Mouse (Mus musculus) hindbrain, embryonic 11.5 days (tissue): ENCODE results near the gene Zfyve28. TPM values are rescaled to one million over a fixed set of nuclear protein-coding genes. Genes with fewer than 3 reads are reported as not detected.

Experiments used
- ATAC-seq: fragments of 200-750 bp; cut with Nextera tagmentation; 2 replicates; pipeline ENCODE4 v1.8.0; 2017; ENCODE audit warnings: mild to moderate bottlenecking, moderate TSS enrichment, moderate library complexity; ENCODE audit not compliant: low FRiP score
- DNase-seq: peaks from one replicate; pipeline ENCODE4 v3.0.0-alpha.2; 2015; ENCODE audit warnings: low spot score
- H3K27ac ChIP-seq: fragments of 300-500 bp; sonication (generic); 2 replicates; pipeline ENCODE4 v1.5.1; 2014; ENCODE audit warnings: mild to moderate bottlenecking, low read depth, low read length
- H3K27me3 ChIP-seq: fragments of 300-500 bp; sonication (generic); 2 replicates; pipeline ENCODE4 v1.6.1; 2014; ENCODE audit warnings: mild to moderate bottlenecking, low read length, moderate library complexity, mixed read lengths; ENCODE audit not compliant: control insufficient read depth, insufficient read depth
- H3K36me3 ChIP-seq: fragments of 300-500 bp; sonication (generic); 2 replicates; pipeline ENCODE4 v1.6.1; 2014; ENCODE audit warnings: mild to moderate bottlenecking, low read length, moderate library complexity, mixed read lengths; ENCODE audit not compliant: control insufficient read depth, insufficient read depth
- H3K4me1 ChIP-seq: fragments of 300-500 bp; sonication (generic); replicated peaks from 2 replicates; pipeline ENCODE4 v1.6.1; 2014; ENCODE audit warnings: low read length, mixed read lengths; ENCODE audit not compliant: control insufficient read depth, insufficient read depth
- H3K4me2 ChIP-seq: fragments of 300-500 bp; sonication (generic); replicated peaks from 2 replicates; pipeline ENCODE4 v1.6.1; 2014; ENCODE audit warnings: mild to moderate bottlenecking, low read depth, low read length
- H3K4me3 ChIP-seq: fragments of 300-500 bp; sonication (generic); 2 replicates; pipeline ENCODE4 v1.5.1; 2014; ENCODE audit warnings: low read depth, low read length
- H3K9ac ChIP-seq: fragments of 300-500 bp; sonication (generic); 2 replicates; pipeline ENCODE4 v1.6.1; 2014; ENCODE audit warnings: low read depth, low read length
- H3K9me3 ChIP-seq: fragments of 300-500 bp; sonication (generic); 2 replicates; pipeline ENCODE4 v1.6.1; 2016; ENCODE audit warnings: low read length; ENCODE audit not compliant: control insufficient read depth
- WGBS: fragments of 180-500 bp; shearing (Covaris S2); extraction: QIAGEN DNeasy Blood & Tissue Kit; methylation state at CpG from one replicate; pipeline ENCODE4 v1.1.7; 2014; 5-methylcytosine and 5-hydroxymethylcytosine counted together
- polyA plus RNA-seq: library from polyadenylated mRNA; unstranded; fragments of >200 nt; fragmentation: Nextera tagmentation; extraction: Ambion mirVana; gene quantifications from 2 replicates; pipeline ENCODE4 v1.2.1, GENCODE M21; 2014

The Zfyve28 gene
- polyA plus RNA-seq, 1 experiment from 2014 or later = 0.96 TPM

GRCm38 (mm10) chr5:34279214-34279613 lies 9.0 kb downstream of the Zfyve28 start:
- no peak overlapping the region for H3K4me3 ChIP-seq
- no peak for DNase-seq
- no peak overlapping the region for H3K9ac ChIP-seq
- no peak overlapping the region for H3K4me2 ChIP-seq
- H3K27ac ChIP-seq = no peak overlapping the region
- ATAC-seq = no peak
- H3K36me3 ChIP-seq = no peaks in the 10 kb centered on the region
- no peaks in the 10 kb centered on the region for H3K9me3 ChIP-seq
- no peaks in the 10 kb centered on the region; the same call in 1 of the 2 replicates for H3K27me3 ChIP-seq
- WGBS = 92% methylated on average over 9 of the region's 9 CpGs
- H3K4me1 ChIP-seq = no peaks in the 10 kb centered on the region

- WGBS = 76% methylated on average over 4 of the region's 4 CpGs
- ATAC-seq = no peak
These were observed 10.2 kb downstream of the Zfyve28 start for GRCm38 (mm10) chr5:34278058-34278457.

GRCm38 (mm10) chr5:34276746-34277145 lies 11.5 kb downstream of the Zfyve28 start:
- no peak for ATAC-seq
- no peak overlapping the region for H3K4me3 ChIP-seq
- H3K27ac ChIP-seq = no peak overlapping the region
- no peaks in the 10 kb centered on the region for H3K4me1 ChIP-seq
- DNase-seq = no peak
- no peaks in the 10 kb centered on the region for H3K9me3 ChIP-seq
- WGBS = 85% methylated on average over 6 of the region's 6 CpGs
- H3K9ac ChIP-seq = no peak overlapping the region
- H3K36me3 ChIP-seq = no peaks in the 10 kb centered on the region
- H3K27me3 ChIP-seq = no peaks in the 10 kb centered on the region
- H3K4me2 ChIP-seq = no peak overlapping the region

More at GRCm38 (mm10) chr5:34278058-34278457, 10.2 kb downstream of the Zfyve28 start:
- Histone ChIP-seq H3K4me2 (no peak overlapping the region), H3K27me3 (no peaks in the 10 kb centered on the region; the same call in 1 of the 2 replicates), H3K36me3 (no peaks in the 10 kb centered on the region), H3K4me1 (no peaks in the 10 kb centered on the region), H3K27ac (no peak overlapping the region), H3K9me3 (no peaks in the 10 kb centered on the region), H3K4me3 (no peak overlapping the region), H3K9ac (no peak overlapping the region)
- no peak for DNase-seq

GRCm38 (mm10) chr5:34276191-34276590 lies 12.1 kb downstream of the Zfyve28 start:
- no peak overlapping the region for H3K4me3 ChIP-seq
- 91% methylated on average over 7 of the region's 7 CpGs for WGBS
- no peaks in the 10 kb centered on the region for H3K27me3 ChIP-seq
- no peaks in the 10 kb centered on the region for H3K9me3 ChIP-seq
- no peak for DNase-seq
- no peaks in the 10 kb centered on the region for H3K36me3 ChIP-seq
- H3K27ac ChIP-seq = no peak overlapping the region
- no peak for ATAC-seq
- H3K4me2 ChIP-seq = no peak overlapping the region
- no peaks in the 10 kb centered on the region for H3K4me1 ChIP-seq
- no peak overlapping the region for H3K9ac ChIP-seq

- no peaks in the 10 kb centered on the region for H3K27me3 ChIP-seq
- H3K27ac ChIP-seq = no peak overlapping the region
- no peak overlapping the region for H3K4me3 ChIP-seq
- no peaks in the 10 kb centered on the region for H3K4me1 ChIP-seq
- ATAC-seq = no peak
- H3K36me3 ChIP-seq = no peaks in the 10 kb centered on the region
- no peak for DNase-seq
- no peak overlapping the region for H3K4me2 ChIP-seq
- WGBS = 91% methylated on average over 10 of the region's 10 CpGs
- no peak overlapping the region for H3K9ac ChIP-seq
- no peaks in the 10 kb centered on the region for H3K9me3 ChIP-seq
These were observed 13.5 kb downstream of the Zfyve28 start for GRCm38 (mm10) chr5:34274676-34275293.

- WGBS = 84% methylated on average over 3 of the region's 3 CpGs
These were observed 14.0 kb downstream of the Zfyve28 start for GRCm38 (mm10) chr5:34274268-34274667.

GRCm38 (mm10) chr5:34273251-34273681 lies 15.0 kb downstream of the Zfyve28 start:
- H3K9ac ChIP-seq = no peak overlapping the region
- ATAC-seq = no peak
- WGBS = 76% methylated on average over 5 of the region's 5 CpGs

More at GRCm38 (mm10) chr5:34274268-34274667, 14.0 kb downstream of the Zfyve28 start:
- no peak overlapping the region for H3K9ac ChIP-seq
- no peak overlapping the region for H3K4me2 ChIP-seq
- no peak overlapping the region for H3K4me3 ChIP-seq
- ATAC-seq (no peak), DNase-seq (no peak)
- no peaks in the 10 kb centered on the region for H3K36me3 ChIP-seq
- no peaks in the 10 kb centered on the region for H3K27me3 ChIP-seq
- H3K4me1 ChIP-seq = no peaks in the 10 kb centered on the region
- H3K9me3 ChIP-seq = no peaks in the 10 kb centered on the region
- H3K27ac ChIP-seq = no peak overlapping the region

GRCm38 (mm10) chr5:34271743-34272142 lies 16.5 kb downstream of the Zfyve28 start:
- DNase-seq = peak; percentile 64
- H3K4me3 ChIP-seq = no peak overlapping the region
- H3K27me3 ChIP-seq = no peaks in the 10 kb centered on the region
- no peak for ATAC-seq
- no peaks in the 10 kb centered on the region for H3K4me1 ChIP-seq
- no peak overlapping the region for H3K4me2 ChIP-seq
- H3K27ac ChIP-seq = no peak overlapping the region
- no peaks in the 10 kb centered on the region for H3K36me3 ChIP-seq
- H3K9me3 ChIP-seq = no peaks in the 10 kb centered on the region
- no peak overlapping the region for H3K9ac ChIP-seq
- 26% methylated on average over 4 of the region's 4 CpGs for WGBS

More at GRCm38 (mm10) chr5:34273251-34273681, 15.0 kb downstream of the Zfyve28 start:
- no peaks in the 10 kb centered on the region for H3K27me3 ChIP-seq
- H3K9me3 ChIP-seq = no peaks in the 10 kb centered on the region
- no peak overlapping the region for H3K4me3 ChIP-seq
- no peak overlapping the region for H3K4me2 ChIP-seq
- H3K4me1 ChIP-seq = no peaks in the 10 kb centered on the region
- H3K36me3 ChIP-seq = no peaks in the 10 kb centered on the region
- H3K27ac ChIP-seq = no peak overlapping the region
- no peak for DNase-seq

GRCm38 (mm10) chr5:34269921-34270465 lies 18.3 kb downstream of the Zfyve28 start:
- no peaks in the 10 kb centered on the region for H3K9me3 ChIP-seq
- no peaks in the 10 kb centered on the region for H3K36me3 ChIP-seq
- no peak overlapping the region for H3K27ac ChIP-seq
- no peak overlapping the region for H3K9ac ChIP-seq
- no peak overlapping the region for H3K4me2 ChIP-seq
- H3K4me1 ChIP-seq = no peaks in the 10 kb centered on the region
- ATAC-seq = no peak
- no peak for DNase-seq
- 77% methylated on average over 12 of the region's 12 CpGs for WGBS
- no peak overlapping the region for H3K4me3 ChIP-seq
- H3K27me3 ChIP-seq = no peaks in the 10 kb centered on the region
